Comparison of ENCODE assay signal across 28 mouse cellular contexts in the genomic region with DNA sequence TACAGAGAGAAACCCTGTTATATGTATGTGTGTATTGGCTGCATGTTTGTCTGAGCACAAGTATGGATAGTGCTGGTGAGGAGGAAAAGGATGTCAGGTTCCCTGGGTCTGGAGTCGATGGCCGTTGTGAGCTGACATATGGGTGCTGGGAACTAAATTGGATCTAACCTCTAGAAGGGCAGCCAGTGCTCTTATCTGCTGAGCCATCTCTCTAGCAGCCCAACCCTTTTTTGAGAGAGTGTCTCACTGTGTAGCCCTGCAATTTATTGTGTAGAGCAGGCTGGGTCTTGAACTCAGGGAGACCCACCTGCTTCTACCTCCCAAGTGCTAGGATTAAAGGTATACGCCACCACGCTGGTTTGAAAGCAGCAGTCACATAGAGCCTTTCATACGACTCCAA. TPM values are rescaled to one million over a fixed set of nuclear protein-coding genes. Genes with fewer than 3 reads are reported as not detected.
DNase-seq lines count a peak whose midpoint lies in the region; ATAC-seq lines count a peak whose summit lies in the region.
"Had no signal": no experiment of that assay in that cellular context is flagged by ENCODE, and none has a peak within 500 bp of the region (broad histone marks: within the 10 kb centered on the region; RNA-seq: fewer than 3 reads in every experiment).

No protein-coding gene starts in this region.

- H3K4me2 ChIP-seq in kidney, embryonic 14.5 days (replicated peaks; ENCODE audit: low read depth, low read length) = no peak overlapping the region
- no peak overlapping the region for H3K4me2 ChIP-seq in lung, embryonic 16.5 days (ENCODE audit: low read depth, low read length)
- H3K4me2 ChIP-seq: hindbrain, embryonic 14.5 days; limb, embryonic 13.5 days; lung, embryonic 14.5 days; midbrain, embryonic 11.5 days had no signal

- H3K9me3 ChIP-seq in kidney, embryonic 14.5 days (ENCODE audit: control insufficient read depth, low read length) = no peaks in the 10 kb centered on the region
- no peaks in the 10 kb centered on the region for H3K9me3 ChIP-seq in lung, embryonic 16.5 days (ENCODE audit: control insufficient read depth, low read length)
- H3K9me3 ChIP-seq in embryonic facial prominence, embryonic 10.5 days = no peaks in the 10 kb centered on the region
- H3K9me3 ChIP-seq: heart, embryonic 15.5 days; limb, embryonic 13.5 days had no signal

- no peaks in the 10 kb centered on the region for H3K27me3 ChIP-seq in kidney, embryonic 14.5 days (ENCODE audit: control insufficient read depth, insufficient read depth, low read length)
- no peaks in the 10 kb centered on the region for H3K27me3 ChIP-seq in lung, embryonic 16.5 days (ENCODE audit: control insufficient read depth, insufficient read depth, low read depth, low read length)
- no peaks in the 10 kb centered on the region for H3K27me3 ChIP-seq in embryonic facial prominence, embryonic 10.5 days (replicated peaks; ENCODE audit: low read depth, poor library complexity, severe bottlenecking)
- H3K27me3 ChIP-seq: heart, embryonic 15.5 days; limb, embryonic 13.5 days; Patski had no signal

- no peak for DNase-seq in kidney, postnatal 36 days
- no peak for DNase-seq in lung, postnatal 36 days
- DNase-seq in embryonic facial prominence, embryonic 10.5 days (ENCODE audit: low spot score) = no peak
- DNase-seq in thymus, postnatal 10 days (ENCODE audit: low spot score in 2 of 2) = no peak
- DNase-seq: adrenal gland, adult 2 months; cerebellum, postnatal 10 days; forebrain, postnatal 0 days; gastrocnemius, postnatal 36 days; heart, postnatal 4 days; lung, embryonic 14.5 days had no signal

- ATAC-seq in kidney, embryonic 14.5 days (ENCODE audit: low FRiP score, low TSS enrichment) = no peak
- no peak for ATAC-seq in lung, embryonic 16.5 days (ENCODE audit: low read depth)
- ATAC-seq: forebrain, postnatal 0 days; inflammation-experienced regulatory T-cells, adult 6 months; Patski had no signal

- no peak overlapping the region for H3K4me3 ChIP-seq in kidney, embryonic 14.5 days (ENCODE audit: low read length)
- H3K4me3 ChIP-seq in lung, embryonic 16.5 days (ENCODE audit: low read length) = no peak overlapping the region
- H3K4me3 ChIP-seq in macrophage (ENCODE audit: inconsistent target) = no peak overlapping the region
- no peak overlapping the region for H3K4me3 ChIP-seq in embryonic facial prominence, embryonic 10.5 days
- H3K4me3 ChIP-seq: heart, embryonic 15.5 days; limb, embryonic 13.5 days had no signal

- 0 out of 2 replicates have a peak overlapping the region, but pooled peaks have one; percentile 38 for H3K27ac ChIP-seq in kidney, embryonic 14.5 days (ENCODE audit: low read depth, low read length)
- peak overlapping the region; percentile 47; the same call in 1 of the 2 replicates for H3K27ac ChIP-seq in lung, embryonic 16.5 days (ENCODE audit: low read length)
- peak overlapping the region; percentile 54; the same call in 1 of the 2 replicates for H3K27ac ChIP-seq in macrophage
- H3K27ac ChIP-seq in embryonic facial prominence, embryonic 10.5 days (replicated peaks) = no peak overlapping the region
- H3K27ac ChIP-seq: heart, embryonic 15.5 days; hindbrain, embryonic 14.5 days; limb, embryonic 13.5 days had no signal

- H3K9ac ChIP-seq in kidney, embryonic 14.5 days (ENCODE audit: low read depth, low read length) = no peak overlapping the region
- no peak overlapping the region for H3K9ac ChIP-seq in lung, embryonic 16.5 days (ENCODE audit: low read length)
- H3K9ac ChIP-seq: forebrain, postnatal 0 days; heart, embryonic 15.5 days; hindbrain, embryonic 14.5 days; limb, embryonic 13.5 days; lung, embryonic 14.5 days had no signal

- peaks cover 15% of the 10 kb centered on the region for H3K4me1 ChIP-seq in kidney, embryonic 14.5 days (ENCODE audit: control insufficient read depth, insufficient read depth, low read length)
- peaks cover 25% of the 10 kb centered on the region for H3K4me1 ChIP-seq in lung, embryonic 16.5 days (replicated peaks; ENCODE audit: control insufficient read depth, insufficient read depth, low read length)
- H3K4me1 ChIP-seq in embryonic facial prominence, embryonic 10.5 days = peaks cover 26% of the 10 kb centered on the region

- 80% methylated on average over 5 of the region's 5 CpGs for WGBS in kidney, embryonic 14.5 days
- WGBS in lung, embryonic 16.5 days = 62% methylated on average over 5 of the region's 5 CpGs
- 94% methylated on average over 5 of the region's 5 CpGs for WGBS in macrophage (ENCODE audit: missing documents)
- 78% methylated on average over 5 of the region's 5 CpGs for WGBS in embryonic facial prominence, embryonic 10.5 days

- peaks cover 25% of the 10 kb centered on the region for H3K79me2 ChIP-seq in macrophage (ENCODE audit: inconsistent target)

- peaks cover 2% of the 10 kb centered on the region; the same call in 1 of the 2 replicates for H3K36me3 ChIP-seq in kidney, embryonic 14.5 days (ENCODE audit: control insufficient read depth, insufficient read depth, low read length)
- no peaks in the 10 kb centered on the region for H3K36me3 ChIP-seq in lung, embryonic 16.5 days (ENCODE audit: control insufficient read depth, insufficient read depth, low read length)
- no peaks in the 10 kb centered on the region for H3K36me3 ChIP-seq in macrophage (ENCODE audit: inconsistent target)
- H3K36me3 ChIP-seq in embryonic facial prominence, embryonic 10.5 days (replicated peaks) = peaks cover 9% of the 10 kb centered on the region

RNA-seq across cellular contexts. Expression of gene Ddi2, which starts 2.1 kb away (rescaled TPM):
- polyA plus RNA-seq in kidney, embryonic 14.5 days (2014; fragmentation: Nextera tagmentation; extraction: Ambion mirVana) = 11.0 and 20.6 TPM in 2 replicates
- polyA plus RNA-seq in lung, embryonic 16.5 days (2015; fragmentation: Nextera tagmentation; extraction: Ambion mirVana) = 18.1 and 18.3 TPM in 2 replicates
- 100 to 1,000 TPM in 3 of 26 experiments, 10 to 100 TPM in 22, 1 to 10 TPM in 1; 9.4 to 105 (median 37.6) TPM for total RNA-seq in macrophage (2018; cell fraction: chromatin; rRNA removed)
- total RNA-seq in macrophage (2018; cell fraction: cytosol; rRNA removed) = 10 to 100 TPM; 17.7 to 56.8 (median 37.1) TPM
- total RNA-seq in macrophage (2018; cell fraction: nucleus; rRNA removed) = 10 to 100 TPM; 15.4 to 88.8 (median 34.8) TPM
- polyA plus RNA-seq in macrophage (2018) = 32.2 to 37.7 TPM (median 33.4 TPM) in 3 replicates
- 28.1 and 31.8 TPM in 2 replicates for polyA plus RNA-seq in embryonic facial prominence, embryonic 10.5 days (2016; fragmentation: Nextera tagmentation; extraction: Ambion mirVana)

RNA-seq across cellular contexts. Expression of gene Agmat, which starts 21.2 kb away (rescaled TPM):
- 1.1 and 1.6 TPM in 2 replicates for polyA plus RNA-seq in kidney, embryonic 14.5 days (2014; fragmentation: Nextera tagmentation; extraction: Ambion mirVana)
- 0.21 and 1.4 TPM in 2 replicates for polyA plus RNA-seq in lung, embryonic 16.5 days (2015; fragmentation: Nextera tagmentation; extraction: Ambion mirVana)
- not detected for total RNA-seq in macrophage (2018; cell fraction: chromatin; rRNA removed)
- total RNA-seq in macrophage (2018; cell fraction: cytosol; rRNA removed) = not detected
- total RNA-seq in macrophage (2018; cell fraction: nucleus; rRNA removed) = not detected
- not detected in 3 replicates for polyA plus RNA-seq in macrophage (2018)
- not detected in 2 replicates for polyA plus RNA-seq in embryonic facial prominence, embryonic 10.5 days (2016; fragmentation: Nextera tagmentation; extraction: Ambion mirVana)
- total RNA-seq: forebrain, postnatal 0 days; megakaryocyte progenitor cell, adult 5-6 weeks; midbrain, postnatal 0 days had no signal
- polyA plus RNA-seq: embryonic facial prominence, embryonic 11.5 days; forebrain, embryonic 11.5 days; forebrain, postnatal 0 days; inflammation-experienced regulatory T-cells, adult 6 months; lung, embryonic 14.5 days; midbrain, embryonic 11.5 days; midbrain, postnatal 0 days; neural tube, embryonic 14.5 days; Patski; urinary bladder, adult 2 months had no signal

RNA-seq across cellular contexts. Expression of gene Rsc1a1, which starts 39.9 kb away (rescaled TPM):
- not detected in 2 replicates for polyA plus RNA-seq in kidney, embryonic 14.5 days (2014; fragmentation: Nextera tagmentation; extraction: Ambion mirVana)
- not detected in 2 replicates for polyA plus RNA-seq in lung, embryonic 16.5 days (2015; fragmentation: Nextera tagmentation; extraction: Ambion mirVana)
- 10 to 100 TPM in 19 of 26 experiments, 1 to 10 TPM in 7; 2.2 to 51.7 (median 19.7) TPM for total RNA-seq in macrophage (2018; cell fraction: chromatin; rRNA removed)
- total RNA-seq in macrophage (2018; cell fraction: cytosol; rRNA removed) = 10 to 100 TPM in 1 of 26 experiments, 1 to 10 TPM in 24, under 1 TPM in 1; 0.75 to 11.8 (median 5.1) TPM
- total RNA-seq in macrophage (2018; cell fraction: nucleus; rRNA removed) = 10 to 100 TPM in 16 of 26 experiments, 1 to 10 TPM in 9, under 1 TPM in 1; 0.99 to 31.2 (median 14.4) TPM
- 4.2 to 8.9 TPM in 2 of 3 replicates, not detected in the other for polyA plus RNA-seq in macrophage (2018)
- polyA plus RNA-seq in embryonic facial prominence, embryonic 10.5 days (2016; fragmentation: Nextera tagmentation; extraction: Ambion mirVana) = 1.1 and 2.3 TPM in 2 replicates
- total RNA-seq: adrenal gland, adult 2 months; adrenal gland, postnatal 4 days; left cerebral cortex, postnatal 14 days had no signal
- polyA plus RNA-seq: heart, embryonic 15.5 days; hindbrain, embryonic 14.5 days; inflammation-experienced regulatory T-cells, adult 6 months; midbrain, postnatal 0 days; thymus, postnatal 0 days had no signal
